Mouse (Mus musculus): Measurements from ENCODE around the gene Inha.
A peak's percentile ranks its signal among the peaks of the same experiment; 100 is the strongest.

Inha gene

GRCm38 (mm10) chr1:75558388-75559178 is 51.7 kb downstream of the Inha start:
- DNase-seq = no peak

DNA sequence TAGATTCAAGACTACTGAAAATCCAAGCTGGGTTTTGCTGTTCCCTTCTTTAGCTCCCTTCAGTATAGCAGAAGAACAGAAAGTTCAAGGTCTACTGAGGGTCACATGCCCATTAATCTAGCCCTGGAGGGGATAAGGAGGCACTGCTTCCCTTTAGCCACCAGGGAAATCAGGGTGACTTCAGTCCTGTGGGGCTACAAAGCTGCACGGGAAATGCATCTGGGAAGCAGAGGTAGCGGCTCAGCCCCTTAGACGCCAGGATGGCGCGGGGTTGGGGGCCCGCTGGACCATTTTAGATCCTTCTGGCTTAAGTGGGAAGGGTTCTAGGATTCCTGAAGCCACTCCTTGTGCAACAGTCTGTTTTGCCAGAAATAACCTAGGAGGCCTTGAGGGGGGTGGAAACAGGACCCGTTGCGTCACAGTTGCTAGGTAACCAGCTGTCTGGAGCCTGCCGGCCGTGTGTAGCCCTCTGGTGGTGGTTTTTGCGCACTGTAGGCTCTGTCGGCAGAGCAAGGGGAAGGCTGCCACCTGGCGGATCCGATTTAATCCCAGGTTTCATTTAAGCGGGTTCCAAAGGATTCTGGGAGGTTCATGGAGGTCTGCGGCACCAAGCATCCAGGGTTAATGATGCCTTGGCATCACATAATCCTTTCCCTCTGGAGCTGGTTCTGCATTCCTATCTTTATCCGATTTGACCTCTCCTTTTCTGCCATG is 52.5 kb downstream of the Inha start:
- peak; percentile 75 to 77 for DNase-seq

Measured in thymus, postnatal 36 days (tissue).